Mouse (Mus musculus): ENCODE data around the gene Gm10203. TPM values are rescaled to one million over a fixed set of nuclear protein-coding genes. Genes with fewer than 3 reads are reported as not detected.
"Not testable (repeated sequence)": the region's sequence is repeated elsewhere in the genome, so short reads cannot be mapped to it uniquely, and the experiment has no call there.

Gm10203 gene
- polyA plus RNA-seq, 1 experiment from 2014 or later = not detected

DNA sequence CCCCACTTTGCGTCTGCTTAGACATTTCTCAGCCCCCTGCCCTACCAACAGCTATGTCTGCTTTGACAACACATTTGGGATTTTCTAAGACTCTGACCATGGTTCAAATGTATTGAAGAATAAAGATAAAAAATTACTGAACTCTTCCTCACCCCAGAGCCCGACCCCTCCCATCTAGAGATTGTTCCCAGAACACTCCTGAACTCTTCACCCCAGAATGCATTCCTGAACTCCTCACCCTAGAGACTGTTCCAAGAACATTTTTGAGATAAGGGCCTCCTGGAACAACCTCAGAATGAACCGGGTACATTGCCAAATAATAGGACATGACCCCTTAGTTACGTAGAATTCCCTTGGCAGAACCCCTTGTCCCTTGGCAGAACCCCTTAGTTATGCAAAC is 37.1 kb downstream of the Gm10203 start:
- WGBS = 96% methylated on average over 3 of the region's 4 CpGs
- H3K9me3 ChIP-seq (ENCODE audit: control insufficient read depth, low read length); H3K4me2 ChIP-seq: not testable (repeated sequence)

DNA sequence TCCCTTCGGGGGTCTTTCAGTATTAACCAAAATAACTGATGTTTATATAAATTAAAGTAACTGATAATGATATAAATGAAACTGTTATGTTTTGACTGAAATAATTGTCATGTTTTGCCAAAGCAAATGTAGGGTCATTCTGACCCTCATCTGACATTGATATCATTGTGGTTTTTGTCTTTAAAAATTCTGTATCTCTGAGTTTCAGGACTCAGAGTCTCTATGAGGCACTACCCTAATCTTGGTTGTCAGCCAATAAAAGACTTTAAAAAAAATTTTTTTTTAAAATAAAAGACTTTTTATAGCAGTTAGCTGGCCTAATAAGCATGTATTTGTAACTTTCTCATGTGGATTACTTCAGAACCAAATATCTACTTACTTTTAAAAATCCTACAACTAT is 37.7 kb downstream of the Gm10203 start:
- H3K36me3 ChIP-seq (ENCODE audit: control insufficient read depth, insufficient read depth, low read length) = peaks cover 9% of the 10 kb centered on the region; the same call in 1 of the 2 replicates
- no peaks in the 10 kb centered on the region for H3K9me3 ChIP-seq (ENCODE audit: control insufficient read depth, low read length)
- WGBS = 86% methylated on average over 1 of the region's 1 CpGs
- H3K9ac ChIP-seq (ENCODE audit: low read length) = no peak overlapping the region
- no peak for ATAC-seq (ENCODE audit: low FRiP score)
- H3K4me2 ChIP-seq = no peak overlapping the region
- H3K27ac ChIP-seq (ENCODE audit: low read depth, low read length) = no peak overlapping the region
- DNase-seq (ENCODE audit: low spot score, missing footprints) = no peak
- H3K27me3 ChIP-seq (ENCODE audit: control insufficient read depth, insufficient read depth, low read length) = no peaks in the 10 kb centered on the region
- no peak overlapping the region for H3K4me3 ChIP-seq (ENCODE audit: low read depth, low read length)
- no peaks in the 10 kb centered on the region for H3K4me1 ChIP-seq (ENCODE audit: control insufficient read depth, insufficient read depth, low read length)

More for the DNA sequence above, 37.1 kb downstream of the Gm10203 start:
- not testable (repeated sequence) for H3K4me1 ChIP-seq (ENCODE audit: control insufficient read depth, insufficient read depth, low read length); DNase-seq (ENCODE audit: low spot score, missing footprints); H3K9ac ChIP-seq (ENCODE audit: low read length); ATAC-seq (ENCODE audit: low FRiP score); H3K27ac ChIP-seq (ENCODE audit: low read depth, low read length); H3K4me3 ChIP-seq (ENCODE audit: low read depth, low read length); H3K27me3 ChIP-seq (ENCODE audit: control insufficient read depth, insufficient read depth, low read length)
- peaks cover 11% of the 10 kb centered on the region; the same call in 1 of the 2 replicates for H3K36me3 ChIP-seq (ENCODE audit: control insufficient read depth, insufficient read depth, low read length)

DNA sequence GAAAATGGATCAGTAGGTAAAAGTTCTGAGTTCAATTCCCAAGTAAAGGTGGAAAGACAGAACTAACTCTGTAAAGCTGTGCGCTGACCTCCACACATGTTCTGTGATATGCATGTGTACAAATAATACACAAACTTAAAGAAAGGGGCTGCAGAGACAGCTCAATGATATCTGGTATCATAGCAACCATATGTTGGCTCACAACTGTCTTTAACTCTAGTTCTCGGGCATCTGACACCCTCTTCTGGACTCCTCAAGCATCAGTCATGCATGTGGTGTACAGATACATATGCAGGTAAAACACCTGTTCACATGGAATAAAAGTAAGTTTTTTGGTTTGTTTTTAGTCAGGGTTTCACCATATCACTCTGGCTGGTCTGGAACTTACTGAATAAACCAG is 38.5 kb downstream of the Gm10203 start:
- no peak for ATAC-seq (ENCODE audit: low FRiP score)
- Histone ChIP-seq H3K36me3 (ENCODE audit: control insufficient read depth, insufficient read depth, low read length) (peaks cover 9% of the 10 kb centered on the region; the same call in 1 of the 2 replicates), H3K27ac (ENCODE audit: low read depth, low read length) (no peak overlapping the region), H3K9me3 (ENCODE audit: control insufficient read depth, low read length) (no peaks in the 10 kb centered on the region), H3K4me3 (ENCODE audit: low read depth, low read length) (no peak overlapping the region), H3K4me2 (no peak overlapping the region), H3K27me3 (ENCODE audit: control insufficient read depth, insufficient read depth, low read length) (no peaks in the 10 kb centered on the region), H3K9ac (ENCODE audit: low read length) (no peak overlapping the region), H3K4me1 (ENCODE audit: control insufficient read depth, insufficient read depth, low read length) (no peaks in the 10 kb centered on the region)
- WGBS = 90% methylated on average over 2 of the region's 2 CpGs
- DNase-seq (ENCODE audit: low spot score, missing footprints) = no peak

DNA sequence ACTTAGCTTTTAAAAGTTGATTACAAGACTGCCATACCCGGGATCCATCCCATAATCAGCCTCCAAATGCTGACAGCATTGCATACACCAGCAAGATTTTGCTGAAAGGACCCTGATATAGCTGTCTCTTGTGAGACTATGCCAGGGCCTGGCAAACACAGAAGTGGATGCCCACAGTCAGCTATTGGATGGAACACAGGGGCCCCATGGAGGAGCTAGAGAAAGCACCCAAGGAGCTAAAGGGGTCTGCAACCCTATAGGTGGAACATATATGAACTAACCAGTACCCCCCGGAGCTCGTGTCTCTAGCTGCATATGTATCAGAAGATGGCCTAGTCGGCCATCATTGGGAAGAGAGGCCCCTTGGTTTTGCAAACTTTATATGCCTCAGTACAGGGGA is 40.0 kb downstream of the Gm10203 start:
- H3K9me3 ChIP-seq (ENCODE audit: control insufficient read depth, low read length); H3K4me3 ChIP-seq (ENCODE audit: low read depth, low read length); H3K4me2 ChIP-seq; H3K9ac ChIP-seq (ENCODE audit: low read length); H3K27me3 ChIP-seq (ENCODE audit: control insufficient read depth, insufficient read depth, low read length); DNase-seq (ENCODE audit: low spot score, missing footprints); ATAC-seq (ENCODE audit: low FRiP score); H3K4me1 ChIP-seq (ENCODE audit: control insufficient read depth, insufficient read depth, low read length); H3K27ac ChIP-seq (ENCODE audit: low read depth, low read length); H3K36me3 ChIP-seq (ENCODE audit: control insufficient read depth, insufficient read depth, low read length): not testable (repeated sequence)
- 94% methylated on average over 4 of the region's 4 CpGs for WGBS

DNA sequence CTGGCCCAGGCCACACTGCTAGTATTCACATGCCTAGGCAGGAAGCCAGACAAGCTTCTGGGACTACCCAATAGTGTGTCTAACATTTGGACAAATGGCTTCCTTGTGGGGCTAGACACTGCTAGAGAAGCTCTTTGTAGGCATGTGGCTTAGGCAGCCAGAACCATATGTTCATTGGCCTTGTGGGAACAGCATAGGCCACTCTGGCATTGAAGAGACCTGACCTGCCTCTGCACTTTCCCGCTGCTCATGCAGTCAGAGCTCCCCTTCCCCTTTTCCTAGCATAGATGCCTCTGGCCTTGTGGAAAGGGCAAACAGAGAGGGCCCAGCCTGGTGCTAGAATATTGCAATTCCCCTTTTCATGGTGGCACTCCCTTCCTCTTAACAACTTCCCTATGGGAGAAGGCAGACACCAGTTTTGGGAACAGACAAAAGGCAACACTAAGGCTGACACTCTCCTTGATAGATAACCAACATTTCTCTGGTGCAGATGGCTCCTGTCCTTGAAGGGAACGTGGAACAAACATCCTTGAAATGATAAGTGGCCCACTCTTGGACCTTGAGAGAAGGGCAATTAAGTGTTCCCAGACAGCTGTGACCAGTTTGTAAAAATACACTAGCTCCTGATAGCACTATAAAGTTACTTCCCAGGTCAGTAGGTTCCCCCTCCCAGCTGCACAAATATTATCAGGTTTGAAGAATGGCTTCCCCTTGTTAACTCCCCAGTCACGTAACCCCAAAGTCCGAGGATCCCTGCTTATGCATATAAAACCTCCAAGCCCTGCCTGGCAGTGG is 44.1 kb downstream of the Gm10203 start:
- peaks cover 3% of the 10 kb centered on the region; the same call in 1 of the 2 replicates for H3K9me3 ChIP-seq (ENCODE audit: control insufficient read depth, low read length)
- H3K4me1 ChIP-seq (ENCODE audit: control insufficient read depth, insufficient read depth, low read length) = no peaks in the 10 kb centered on the region
- WGBS = 81% methylated on average over 4 of the region's 4 CpGs
- H3K27me3 ChIP-seq (ENCODE audit: control insufficient read depth, insufficient read depth, low read length) = no peaks in the 10 kb centered on the region
- ATAC-seq (ENCODE audit: low FRiP score) (no peak), DNase-seq (ENCODE audit: low spot score, missing footprints) (no peak)
- peaks cover 9% of the 10 kb centered on the region for H3K36me3 ChIP-seq (ENCODE audit: control insufficient read depth, insufficient read depth, low read length)
- H3K4me3 ChIP-seq (ENCODE audit: low read depth, low read length) = no peak overlapping the region
- H3K9ac ChIP-seq (ENCODE audit: low read length) = no peak overlapping the region
- H3K4me2 ChIP-seq = no peak overlapping the region
- no peak overlapping the region for H3K27ac ChIP-seq (ENCODE audit: low read depth, low read length)

DNA sequence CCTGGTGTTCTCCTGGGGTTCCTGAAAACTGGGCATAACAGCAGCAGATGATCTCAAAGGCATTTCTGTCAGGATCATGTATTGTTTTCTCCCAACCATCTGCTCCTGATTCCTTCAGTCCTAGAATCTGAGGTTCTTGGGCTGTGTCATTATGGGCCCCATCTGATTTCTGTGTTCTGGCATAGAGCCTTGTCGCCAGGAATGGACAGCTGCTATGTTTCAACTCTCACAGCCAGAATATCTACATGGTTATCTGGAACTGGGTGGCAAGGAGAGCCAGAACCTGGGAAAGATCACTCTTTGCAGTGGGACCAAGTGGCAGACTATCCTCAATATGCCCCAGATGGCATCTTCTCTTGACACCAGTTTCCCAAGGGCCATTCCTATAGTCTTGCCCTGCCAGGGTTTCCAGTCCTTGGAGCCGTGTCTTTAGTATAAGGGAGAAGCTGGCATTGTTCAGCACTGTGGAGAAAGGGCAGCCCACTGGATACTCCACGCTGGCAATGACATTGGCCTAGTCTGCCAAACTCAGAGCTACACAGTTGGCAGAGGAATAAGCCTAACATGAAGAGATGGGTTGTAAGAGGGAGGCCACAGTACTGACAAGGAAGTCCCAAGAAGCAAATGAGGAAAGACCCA is 45.1 kb downstream of the Gm10203 start:
- Histone ChIP-seq H3K4me2 (no peak overlapping the region), H3K4me1 (ENCODE audit: control insufficient read depth, insufficient read depth, low read length) (no peaks in the 10 kb centered on the region), H3K27me3 (ENCODE audit: control insufficient read depth, insufficient read depth, low read length) (no peaks in the 10 kb centered on the region), H3K9me3 (ENCODE audit: control insufficient read depth, low read length) (peaks cover 3% of the 10 kb centered on the region; the same call in 1 of the 2 replicates), H3K4me3 (ENCODE audit: low read depth, low read length) (no peak overlapping the region), H3K9ac (ENCODE audit: low read length) (no peak overlapping the region), H3K36me3 (ENCODE audit: control insufficient read depth, insufficient read depth, low read length) (peaks cover 8% of the 10 kb centered on the region), H3K27ac (ENCODE audit: low read depth, low read length) (no peak overlapping the region)
- ATAC-seq (ENCODE audit: low FRiP score) (no peak), DNase-seq (ENCODE audit: low spot score, missing footprints) (no peak)
- WGBS = 92% methylated on average over 3 of the region's 3 CpGs

DNA sequence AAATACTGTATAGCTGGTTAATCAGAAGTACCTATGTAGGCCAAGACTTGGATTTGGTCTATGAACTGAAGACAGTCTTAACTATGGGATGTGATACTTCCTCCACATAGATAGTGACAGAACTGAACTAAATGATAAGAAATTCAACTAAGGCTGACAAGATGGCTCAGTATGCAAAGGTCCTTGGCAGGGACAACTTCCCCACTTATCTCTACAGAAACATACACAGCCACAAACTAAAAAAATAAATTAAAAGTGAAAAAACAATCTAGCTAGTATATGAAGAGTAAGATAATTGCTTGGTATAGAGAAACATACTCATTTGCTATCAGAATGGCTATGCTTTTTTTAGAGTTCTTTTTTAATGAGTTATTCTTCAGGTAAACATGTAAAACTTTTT is 49.1 kb downstream of the Gm10203 start:
- peaks cover 3% of the 10 kb centered on the region; the same call in 1 of the 2 replicates for H3K9me3 ChIP-seq (ENCODE audit: control insufficient read depth, low read length)
- no peaks in the 10 kb centered on the region for H3K4me1 ChIP-seq (ENCODE audit: control insufficient read depth, insufficient read depth, low read length)
- H3K27me3 ChIP-seq (ENCODE audit: control insufficient read depth, insufficient read depth, low read length) = no peaks in the 10 kb centered on the region
- DNase-seq (ENCODE audit: low spot score, missing footprints) (no peak), ATAC-seq (ENCODE audit: low FRiP score) (no peak)
- H3K9ac ChIP-seq (ENCODE audit: low read length) = no peak overlapping the region
- H3K27ac ChIP-seq (ENCODE audit: low read depth, low read length) = no peak overlapping the region
- peaks cover 20% of the 10 kb centered on the region for H3K36me3 ChIP-seq (ENCODE audit: control insufficient read depth, insufficient read depth, low read length)
- H3K4me2 ChIP-seq = no peak overlapping the region
- no peak overlapping the region for H3K4me3 ChIP-seq (ENCODE audit: low read depth, low read length)

Other genes with a start within 250 kb of the Gm10203 start
- gene Caprin2, start 233.9 kb upstream of the Gm10203 start, polyA plus RNA-seq (2014; fragmentation: Nextera tagmentation; extraction: Ambion mirVana) = 13.8 and 17.3 TPM in 2 replicates
- 313 and 341 TPM in 2 replicates for gene Sinhcaf, start 183.7 kb upstream of the Gm10203 start, polyA plus RNA-seq (2014; fragmentation: Nextera tagmentation; extraction: Ambion mirVana)
- 17.0 and 17.7 TPM in 2 replicates for gene Dennd5b, start 28.5 kb upstream of the Gm10203 start, polyA plus RNA-seq (2014; fragmentation: Nextera tagmentation; extraction: Ambion mirVana)
- 8.0 and 8.6 TPM in 2 replicates for gene Etfbkmt, start 9.7 kb downstream of the Gm10203 start, polyA plus RNA-seq (2014; fragmentation: Nextera tagmentation; extraction: Ambion mirVana)
- gene Amn1, start 58.5 kb downstream of the Gm10203 start, polyA plus RNA-seq (2014; fragmentation: Nextera tagmentation; extraction: Ambion mirVana) = 61.8 and 66.5 TPM in 2 replicates
- 42.0 and 44.5 TPM in 2 replicates for gene Resf1, start 179.2 kb downstream of the Gm10203 start, polyA plus RNA-seq (2014; fragmentation: Nextera tagmentation; extraction: Ambion mirVana)